Mouse (Mus musculus): ENCODE measurements around the gene AI464131. TPM values are rescaled to one million over a fixed set of nuclear protein-coding genes. Genes with fewer than 3 reads are reported as not detected.
A peak's percentile ranks its signal among the peaks of the same experiment; 100 is the strongest.

AI464131 gene
- polyA plus RNA-seq, 2 experiments = 0.44 to 0.62 TPM

GRCm38 (mm10) chr4:41497995-41498845 is 4.7 kb downstream of the AI464131 start:
- peaks cover 64% of the 10 kb centered on the region for H3K27me3 ChIP-seq (ENCODE audit: control insufficient read depth, insufficient read depth, low read length)
- H3K27ac ChIP-seq = no peak overlapping the region
- 7% methylated on average over 72 of the region's 72 CpGs for WGBS (ENCODE audit: insufficient replicate concordance)
- ATAC-seq (ENCODE audit: insufficient read depth) (no peak), DNase-seq (ENCODE audit: low read depth in 3 of 3, low spot score in 3 of 3) (no peak)
- H3K4me1 ChIP-seq (replicated peaks; ENCODE audit: control insufficient read depth in 2 of 2, insufficient read depth in 2 of 2, low read length in 1 of 2) = peaks cover 0 to 13% of the 10 kb centered on the region in 2 experiments; a peak in 3 of 4 replicates
- H3K9ac ChIP-seq (replicated peaks) = no peak overlapping the region
- no peak overlapping the region for H3K4me3 ChIP-seq (ENCODE audit: insufficient read depth in 1 of 2, low read depth in 2 of 2, low read length in 2 of 2)
- TF ChIP-seq CTCF (IDR thresholded peaks at IDR 0.05; ENCODE audit: low read depth) (no peak), EP300 (IDR thresholded peaks at IDR 0.05; ENCODE audit: low read depth) (no peak)
- no peaks in the 10 kb centered on the region for H3K36me3 ChIP-seq (replicated peaks; ENCODE audit: control insufficient read depth, insufficient read depth, low read depth)
- H3K4me2 ChIP-seq (ENCODE audit: low read depth) = peak overlapping the region; percentile 23
- H3K9me3 ChIP-seq (ENCODE audit: control insufficient read depth, low read length) = no peaks in the 10 kb centered on the region

GRCm38 (mm10) chr4:41497579-41497978 is 5.3 kb downstream of the AI464131 start:
- H3K4me3 ChIP-seq (ENCODE audit: insufficient read depth in 1 of 2, low read depth in 2 of 2, low read length in 2 of 2) = no peak overlapping the region
- no peak for ATAC-seq (ENCODE audit: insufficient read depth)
- no peak overlapping the region for H3K27ac ChIP-seq

GRCm38 (mm10) chr4:41497046-41497445 is 5.8 kb downstream of the AI464131 start:
- peaks cover 60% of the 10 kb centered on the region for H3K27me3 ChIP-seq (ENCODE audit: control insufficient read depth, insufficient read depth, low read length)
- DNase-seq (ENCODE audit: low read depth in 3 of 3, low spot score in 3 of 3) (no peak), ATAC-seq (ENCODE audit: insufficient read depth) (no peak)
- WGBS (ENCODE audit: insufficient replicate concordance) = 30% methylated on average over 5 of the region's 5 CpGs
- H3K4me3 ChIP-seq (ENCODE audit: insufficient read depth in 1 of 2, low read depth in 2 of 2, low read length in 2 of 2) = no peak overlapping the region
- no peaks in the 10 kb centered on the region for H3K9me3 ChIP-seq (ENCODE audit: control insufficient read depth, low read length)
- TF ChIP-seq CTCF (IDR thresholded peaks at IDR 0.05; ENCODE audit: low read depth) = no peak
- no peak for TF ChIP-seq EP300 (IDR thresholded peaks at IDR 0.05; ENCODE audit: low read depth)
- no peak overlapping the region for H3K9ac ChIP-seq (replicated peaks)
- H3K36me3 ChIP-seq (replicated peaks; ENCODE audit: control insufficient read depth, insufficient read depth, low read depth) = no peaks in the 10 kb centered on the region
- H3K4me2 ChIP-seq (ENCODE audit: low read depth) = no peak overlapping the region
- peaks cover 0 to 12% of the 10 kb centered on the region in 2 experiments; a peak in 2 of 4 replicates for H3K4me1 ChIP-seq (replicated peaks; ENCODE audit: control insufficient read depth in 2 of 2, insufficient read depth in 2 of 2, low read length in 1 of 2)
- no peak overlapping the region for H3K27ac ChIP-seq

More at GRCm38 (mm10) chr4:41497579-41497978, 5.3 kb downstream of the AI464131 start:
- 2% methylated on average over 34 of the region's 34 CpGs for WGBS (ENCODE audit: insufficient replicate concordance)
- H3K4me1 ChIP-seq (replicated peaks; ENCODE audit: control insufficient read depth in 2 of 2, insufficient read depth in 2 of 2, low read length in 1 of 2) = peaks cover 0 to 16% of the 10 kb centered on the region in 2 experiments; a peak in 3 of 4 replicates
- peak overlapping the region; percentile 23 for H3K4me2 ChIP-seq (ENCODE audit: low read depth)
- no peaks in the 10 kb centered on the region for H3K36me3 ChIP-seq (replicated peaks; ENCODE audit: control insufficient read depth, insufficient read depth, low read depth)
- H3K27me3 ChIP-seq (ENCODE audit: control insufficient read depth, insufficient read depth, low read length) = peaks cover 64% of the 10 kb centered on the region
- no peak for DNase-seq (ENCODE audit: low read depth in 3 of 3, low spot score in 3 of 3)
- TF ChIP-seq EP300 (IDR thresholded peaks at IDR 0.05; ENCODE audit: low read depth) (no peak), CTCF (IDR thresholded peaks at IDR 0.05; ENCODE audit: low read depth) (peak; percentile 53)
- no peaks in the 10 kb centered on the region for H3K9me3 ChIP-seq (ENCODE audit: control insufficient read depth, low read length)
- no peak overlapping the region for H3K9ac ChIP-seq (replicated peaks)

GRCm38 (mm10) chr4:41495850-41496249 is 7.0 kb downstream of the AI464131 start:
- ATAC-seq (ENCODE audit: insufficient read depth) = no peak
- Histone ChIP-seq H3K27ac (no peak overlapping the region), H3K4me2 (ENCODE audit: low read depth) (no peak overlapping the region), H3K9ac (replicated peaks) (no peak overlapping the region), H3K4me1 (replicated peaks; ENCODE audit: control insufficient read depth in 2 of 2, insufficient read depth in 2 of 2, low read length in 1 of 2) (peaks cover 0 to 12% of the 10 kb centered on the region in 2 experiments; a peak in 2 of 4 replicates), H3K27me3 (ENCODE audit: control insufficient read depth, insufficient read depth, low read length) (peaks cover 50% of the 10 kb centered on the region), H3K9me3 (ENCODE audit: control insufficient read depth, low read length) (no peaks in the 10 kb centered on the region), H3K4me3 (ENCODE audit: insufficient read depth in 1 of 2, low read depth in 2 of 2, low read length in 2 of 2) (no peak overlapping the region), H3K36me3 (replicated peaks; ENCODE audit: control insufficient read depth, insufficient read depth, low read depth) (no peaks in the 10 kb centered on the region)
- TF ChIP-seq EP300 (IDR thresholded peaks at IDR 0.05; ENCODE audit: low read depth) = no peak
- TF ChIP-seq CTCF (IDR thresholded peaks at IDR 0.05; ENCODE audit: low read depth) = no peak
- no peak for DNase-seq (ENCODE audit: low read depth in 3 of 3, low spot score in 3 of 3)
- 74% methylated on average over 11 of the region's 11 CpGs for WGBS (ENCODE audit: insufficient replicate concordance)

- Histone ChIP-seq H3K36me3 (replicated peaks; ENCODE audit: control insufficient read depth, insufficient read depth, low read depth) (no peaks in the 10 kb centered on the region), H3K9me3 (ENCODE audit: control insufficient read depth, low read length) (no peaks in the 10 kb centered on the region), H3K9ac (replicated peaks) (no peak overlapping the region), H3K27me3 (ENCODE audit: control insufficient read depth, insufficient read depth, low read length) (peaks cover 42% of the 10 kb centered on the region), H3K4me1 (replicated peaks; ENCODE audit: control insufficient read depth in 2 of 2, insufficient read depth in 2 of 2, low read length in 1 of 2) (peaks cover 0 to 12% of the 10 kb centered on the region in 2 experiments; a peak in 2 of 4 replicates), H3K4me3 (ENCODE audit: insufficient read depth in 1 of 2, low read depth in 2 of 2, low read length in 2 of 2) (no peak overlapping the region), H3K4me2 (ENCODE audit: low read depth) (no peak overlapping the region), H3K27ac (no peak overlapping the region)
- ATAC-seq (ENCODE audit: insufficient read depth) (no peak), DNase-seq (ENCODE audit: low read depth in 3 of 3, low spot score in 3 of 3) (no peak)
- 51% methylated on average over 4 of the region's 4 CpGs for WGBS (ENCODE audit: insufficient replicate concordance)
- TF ChIP-seq CTCF (IDR thresholded peaks at IDR 0.05; ENCODE audit: low read depth) (no peak), EP300 (IDR thresholded peaks at IDR 0.05; ENCODE audit: low read depth) (no peak)
Observed at GRCm38 (mm10) chr4:41495076-41495475, 7.8 kb downstream of the AI464131 start.

All from liver, embryonic 14.5 days (tissue).